Mouse (Mus musculus): ENCODE results near the gene Zfp668. TPM values are rescaled to one million over a fixed set of nuclear protein-coding genes. Genes with fewer than 3 reads are reported as not detected.

Zfp668 gene
- polyA plus RNA-seq, 1 experiment = 12.1 TPM

DNA sequence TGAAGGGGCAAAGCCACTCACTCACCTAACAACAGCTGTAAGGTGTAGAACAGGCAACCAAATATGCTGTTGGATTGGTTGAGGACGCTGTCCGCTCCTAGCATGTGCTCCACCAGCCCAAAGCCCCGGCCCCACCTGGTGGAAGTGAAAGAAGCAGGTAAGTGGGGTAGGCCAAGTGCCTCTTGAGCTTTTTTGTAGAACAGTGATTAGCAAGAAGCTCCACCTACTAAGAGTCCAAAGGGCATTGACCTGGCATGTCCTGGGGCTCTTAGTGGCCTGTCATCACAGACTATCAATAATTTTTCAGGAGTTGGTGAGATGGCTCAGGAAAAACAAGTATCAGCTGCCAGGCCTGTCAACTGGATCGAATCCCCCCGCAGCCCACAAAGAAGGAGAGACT, 17.9 kb upstream of the Zfp668 start:
- H3K79me2 ChIP-seq (ENCODE audit: control insufficient read depth, insufficient read depth) = no peaks in the 10 kb centered on the region
- TF ChIP-seq CEBPB (IDR thresholded peaks at IDR 0.05; ENCODE audit: low read depth) (no peak), CTCF (IDR thresholded peaks at IDR 0.05; ENCODE audit: control insufficient read depth, insufficient read depth, insufficient read length) (no peak), FOSL1 (IDR thresholded peaks at IDR 0.05; ENCODE audit: insufficient read depth, low read length, poor library complexity, severe bottlenecking) (no peak), MYOG (IDR thresholded peaks at IDR 0.05; ENCODE audit: control insufficient read depth, extremely low read depth, insufficient read length) (no peak), MYOD1 (IDR thresholded peaks at IDR 0.05; ENCODE audit: control insufficient read depth, insufficient read length, low read depth) (no peak), MAX (IDR thresholded peaks at IDR 0.05) (no peak), USF1 (IDR thresholded peaks at IDR 0.05; ENCODE audit: low read depth) (no peak)
- H3K4me3 ChIP-seq (ENCODE audit: insufficient read depth, poor library complexity, severe bottlenecking) = no peak overlapping the region
- no peaks in the 10 kb centered on the region for H3K79me3 ChIP-seq (ENCODE audit: low read depth)
- H3K27me3 ChIP-seq (ENCODE audit: control insufficient read depth, insufficient read depth, insufficient read length) = peaks cover 5% of the 10 kb centered on the region
- no peaks in the 10 kb centered on the region for H3K36me3 ChIP-seq (ENCODE audit: control insufficient read depth, insufficient read depth)
- no peak overlapping the region for H3ac ChIP-seq (ENCODE audit: control insufficient read depth, insufficient read length, low read depth)

DNA sequence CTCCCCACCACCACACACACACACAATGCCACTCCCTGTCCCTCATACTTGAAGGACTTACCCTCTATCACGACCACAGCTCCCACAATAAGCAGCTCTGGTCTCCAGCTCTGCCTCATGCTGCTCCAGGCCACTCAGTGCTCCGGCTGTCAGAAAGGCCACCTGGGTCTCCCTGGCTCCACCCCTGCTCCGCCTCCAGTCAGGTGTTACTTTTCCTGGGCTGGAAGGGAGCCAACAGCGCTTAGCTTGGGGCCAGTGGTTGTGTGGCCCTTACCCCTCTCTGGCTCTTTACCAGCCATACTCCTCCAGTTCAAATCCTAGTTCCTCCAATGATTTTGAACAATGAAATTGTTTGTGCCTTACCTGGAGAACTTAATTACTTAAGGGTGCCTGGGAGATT, 14.2 kb upstream of the Zfp668 start, which contains the start of gene Prss53:
TSS of gene Prss53 (minus strand) at position 173 of the 400 bp plus-strand sequence.
- H3K36me3 ChIP-seq (ENCODE audit: control insufficient read depth, insufficient read depth) = peaks cover 5% of the 10 kb centered on the region
- H3K27me3 ChIP-seq (ENCODE audit: control insufficient read depth, insufficient read depth, insufficient read length) = no peaks in the 10 kb centered on the region
- H3K4me3 ChIP-seq (ENCODE audit: insufficient read depth, poor library complexity, severe bottlenecking) = no peak within 1 kb of the TSS
- no peak within 1 kb of the TSS for H3ac ChIP-seq (ENCODE audit: control insufficient read depth, insufficient read length, low read depth)
- H3K79me2 ChIP-seq (ENCODE audit: control insufficient read depth, insufficient read depth) = peaks cover 11% of the 10 kb centered on the region
- TF ChIP-seq USF1 (IDR thresholded peaks at IDR 0.05; ENCODE audit: low read depth) (no peak), MYOD1 (IDR thresholded peaks at IDR 0.05; ENCODE audit: control insufficient read depth, insufficient read length, low read depth) (no peak), MYOG (IDR thresholded peaks at IDR 0.05; ENCODE audit: control insufficient read depth, extremely low read depth, insufficient read length) (no peak), MAX (IDR thresholded peaks at IDR 0.05) (no peak), CTCF (IDR thresholded peaks at IDR 0.05; ENCODE audit: control insufficient read depth, insufficient read depth, insufficient read length) (no peak), FOSL1 (IDR thresholded peaks at IDR 0.05; ENCODE audit: insufficient read depth, low read length, poor library complexity, severe bottlenecking) (no peak), CEBPB (IDR thresholded peaks at IDR 0.05; ENCODE audit: low read depth) (no peak)
- no peaks in the 10 kb centered on the region for H3K79me3 ChIP-seq (ENCODE audit: low read depth)

DNA sequence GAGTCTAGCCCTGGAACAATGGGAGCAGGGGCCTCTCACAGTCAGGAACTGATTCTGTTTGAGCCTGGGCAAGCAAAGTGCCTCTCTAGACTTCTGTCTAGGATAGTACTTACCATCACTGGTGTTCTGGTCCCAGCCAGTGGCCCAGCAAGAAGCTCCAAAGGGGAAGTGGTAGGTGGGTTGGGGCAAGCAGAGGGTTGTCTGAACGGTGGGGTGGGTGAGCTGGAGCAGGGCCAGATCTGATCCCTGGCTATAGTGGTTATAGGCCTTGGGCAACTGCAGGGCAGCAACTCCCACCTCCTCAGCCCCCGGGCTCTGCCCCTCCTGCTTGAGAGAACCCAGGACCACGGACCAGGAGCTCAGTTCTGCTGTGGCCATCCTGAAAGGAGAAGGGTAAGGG, 12.2 kb upstream of the Zfp668 start:
- H3K79me3 ChIP-seq (ENCODE audit: low read depth) = peaks cover 1% of the 10 kb centered on the region
- no peak overlapping the region for H3K4me3 ChIP-seq (ENCODE audit: insufficient read depth, poor library complexity, severe bottlenecking)
- H3K36me3 ChIP-seq (ENCODE audit: control insufficient read depth, insufficient read depth) = peaks cover 12% of the 10 kb centered on the region
- TF ChIP-seq CTCF (IDR thresholded peaks at IDR 0.05; ENCODE audit: control insufficient read depth, insufficient read depth, insufficient read length) (no peak), MYOD1 (IDR thresholded peaks at IDR 0.05; ENCODE audit: control insufficient read depth, insufficient read length, low read depth) (no peak), MAX (IDR thresholded peaks at IDR 0.05) (no peak), CEBPB (IDR thresholded peaks at IDR 0.05; ENCODE audit: low read depth) (no peak), FOSL1 (IDR thresholded peaks at IDR 0.05; ENCODE audit: insufficient read depth, low read length, poor library complexity, severe bottlenecking) (no peak), MYOG (IDR thresholded peaks at IDR 0.05; ENCODE audit: control insufficient read depth, extremely low read depth, insufficient read length) (no peak), USF1 (IDR thresholded peaks at IDR 0.05; ENCODE audit: low read depth) (no peak)
- H3ac ChIP-seq (ENCODE audit: control insufficient read depth, insufficient read length, low read depth) = no peak overlapping the region
- no peaks in the 10 kb centered on the region for H3K27me3 ChIP-seq (ENCODE audit: control insufficient read depth, insufficient read depth, insufficient read length)
- peaks cover 23% of the 10 kb centered on the region for H3K79me2 ChIP-seq (ENCODE audit: control insufficient read depth, insufficient read depth)

DNA sequence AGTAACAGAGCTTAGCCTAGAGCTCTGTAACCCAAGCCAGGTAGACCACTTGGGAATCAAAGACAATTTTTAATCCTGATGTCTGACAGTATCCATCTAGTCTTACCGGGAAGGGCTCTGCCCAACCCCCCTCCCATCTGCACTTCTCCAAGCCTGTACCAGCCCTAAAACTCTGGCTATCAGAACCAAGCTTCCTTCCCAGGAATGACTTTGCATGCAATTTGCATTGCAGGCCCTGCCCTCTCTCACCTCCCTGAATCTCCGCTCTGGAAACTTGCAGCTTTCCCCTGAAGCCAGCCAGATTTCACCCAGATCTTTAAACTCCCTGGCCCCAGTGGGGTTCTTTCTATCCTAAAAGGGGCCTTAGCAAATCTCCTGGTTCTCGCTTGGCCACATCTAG, 11.2 kb upstream of the Zfp668 start:
- Histone ChIP-seq H3K79me3 (ENCODE audit: low read depth) (peaks cover 4% of the 10 kb centered on the region), H3K36me3 (ENCODE audit: control insufficient read depth, insufficient read depth) (peaks cover 12% of the 10 kb centered on the region), H3ac (ENCODE audit: control insufficient read depth, insufficient read length, low read depth) (no peak overlapping the region), H3K4me3 (ENCODE audit: insufficient read depth, poor library complexity, severe bottlenecking) (no peak overlapping the region), H3K79me2 (ENCODE audit: control insufficient read depth, insufficient read depth) (peaks cover 32% of the 10 kb centered on the region), H3K27me3 (ENCODE audit: control insufficient read depth, insufficient read depth, insufficient read length) (no peaks in the 10 kb centered on the region)
- TF ChIP-seq CTCF (IDR thresholded peaks at IDR 0.05; ENCODE audit: control insufficient read depth, insufficient read depth, insufficient read length) (no peak), MAX (IDR thresholded peaks at IDR 0.05) (no peak), CEBPB (IDR thresholded peaks at IDR 0.05; ENCODE audit: low read depth) (no peak), FOSL1 (IDR thresholded peaks at IDR 0.05; ENCODE audit: insufficient read depth, low read length, poor library complexity, severe bottlenecking) (no peak), MYOD1 (IDR thresholded peaks at IDR 0.05; ENCODE audit: control insufficient read depth, insufficient read length, low read depth) (no peak), MYOG (IDR thresholded peaks at IDR 0.05; ENCODE audit: control insufficient read depth, extremely low read depth, insufficient read length) (no peak)

DNA sequence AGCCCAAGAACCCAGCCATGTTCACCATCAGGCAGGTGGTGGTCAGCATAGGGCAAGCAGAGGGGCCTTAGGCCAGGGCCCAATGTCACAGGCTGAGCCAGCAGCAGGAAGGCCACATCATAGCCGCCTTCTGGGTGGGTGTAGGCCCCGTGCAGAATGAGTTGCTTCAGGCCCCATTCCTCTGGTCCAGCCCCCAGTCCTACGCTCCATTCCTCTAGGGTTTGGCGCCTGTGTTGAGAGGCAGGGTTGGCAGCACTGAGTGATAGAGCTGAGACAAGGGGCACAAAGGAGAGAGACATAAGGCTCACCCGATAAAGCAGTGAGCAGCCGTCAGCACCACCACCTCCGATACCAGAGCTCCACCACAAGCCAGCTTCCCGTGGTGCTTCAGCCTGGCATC, 10.6 kb upstream of the Zfp668 start:
- TF ChIP-seq MYOG (IDR thresholded peaks at IDR 0.05; ENCODE audit: control insufficient read depth, extremely low read depth, insufficient read length) (no peak), USF1 (IDR thresholded peaks at IDR 0.05; ENCODE audit: low read depth) (no peak), FOSL1 (IDR thresholded peaks at IDR 0.05; ENCODE audit: insufficient read depth, low read length, poor library complexity, severe bottlenecking) (no peak), CTCF (IDR thresholded peaks at IDR 0.05; ENCODE audit: control insufficient read depth, insufficient read depth, insufficient read length) (no peak), CEBPB (IDR thresholded peaks at IDR 0.05; ENCODE audit: low read depth) (no peak)
- H3K27me3 ChIP-seq (ENCODE audit: control insufficient read depth, insufficient read depth, insufficient read length) = no peaks in the 10 kb centered on the region
- H3K4me3 ChIP-seq (ENCODE audit: insufficient read depth, poor library complexity, severe bottlenecking) = no peak overlapping the region
- no peak overlapping the region for H3ac ChIP-seq (ENCODE audit: control insufficient read depth, insufficient read length, low read depth)
- peaks cover 38% of the 10 kb centered on the region for H3K79me2 ChIP-seq (ENCODE audit: control insufficient read depth, insufficient read depth)
- H3K36me3 ChIP-seq (ENCODE audit: control insufficient read depth, insufficient read depth) = peaks cover 18% of the 10 kb centered on the region
- peaks cover 5% of the 10 kb centered on the region for H3K79me3 ChIP-seq (ENCODE audit: low read depth)

DNA sequence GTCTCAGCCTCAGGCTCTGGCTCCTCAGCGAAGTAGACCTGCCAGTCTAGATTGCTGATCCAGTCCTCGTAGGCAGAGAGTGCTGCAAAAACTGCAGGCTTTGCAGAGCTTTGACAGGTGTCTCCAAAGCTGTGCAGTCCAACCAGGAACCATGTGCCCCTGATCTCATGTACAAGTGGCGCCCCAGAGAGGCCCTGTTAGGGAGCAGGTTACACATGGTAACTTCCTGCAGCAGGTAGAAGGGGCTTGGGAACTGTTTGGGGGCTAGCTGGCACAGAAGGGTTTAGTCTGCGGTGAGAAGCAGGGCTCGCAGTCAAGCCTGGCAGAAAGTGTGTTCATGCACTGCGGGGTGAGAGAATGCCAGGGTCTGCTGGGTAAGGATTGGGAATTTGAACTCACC, 9.9 kb upstream of the Zfp668 start:
- Histone ChIP-seq H3K4me3 (ENCODE audit: insufficient read depth, poor library complexity, severe bottlenecking) (no peak overlapping the region), H3K79me3 (ENCODE audit: low read depth) (peaks cover 6% of the 10 kb centered on the region), H3K36me3 (ENCODE audit: control insufficient read depth, insufficient read depth) (peaks cover 25% of the 10 kb centered on the region), H3K79me2 (ENCODE audit: control insufficient read depth, insufficient read depth) (peaks cover 44% of the 10 kb centered on the region), H3K27me3 (ENCODE audit: control insufficient read depth, insufficient read depth, insufficient read length) (no peaks in the 10 kb centered on the region), H3ac (ENCODE audit: control insufficient read depth, insufficient read length, low read depth) (no peak overlapping the region)
- TF ChIP-seq MYOD1 (IDR thresholded peaks at IDR 0.05; ENCODE audit: control insufficient read depth, insufficient read length, low read depth) = no peak
- no peak for TF ChIP-seq FOSL1 (IDR thresholded peaks at IDR 0.05; ENCODE audit: insufficient read depth, low read length, poor library complexity, severe bottlenecking)
- TF ChIP-seq MAX (IDR thresholded peaks at IDR 0.05) = no peak
- no peak for TF ChIP-seq MYOG (IDR thresholded peaks at IDR 0.05; ENCODE audit: control insufficient read depth, extremely low read depth, insufficient read length)
- TF ChIP-seq CEBPB (IDR thresholded peaks at IDR 0.05; ENCODE audit: low read depth) = no peak
- no peak for TF ChIP-seq CTCF (IDR thresholded peaks at IDR 0.05; ENCODE audit: control insufficient read depth, insufficient read depth, insufficient read length)
- TF ChIP-seq USF1 (IDR thresholded peaks at IDR 0.05; ENCODE audit: low read depth) = no peak
